Mouse (Mus musculus): ENCODE measurements around the gene Phf23. TPM values are rescaled to one million over a fixed set of nuclear protein-coding genes. Genes with fewer than 3 reads are reported as not detected.

Phf23 gene
- total and polyA plus RNA-seq, 2 experiments from 2014 or later = 27.4 to 34.2 TPM

DNA sequence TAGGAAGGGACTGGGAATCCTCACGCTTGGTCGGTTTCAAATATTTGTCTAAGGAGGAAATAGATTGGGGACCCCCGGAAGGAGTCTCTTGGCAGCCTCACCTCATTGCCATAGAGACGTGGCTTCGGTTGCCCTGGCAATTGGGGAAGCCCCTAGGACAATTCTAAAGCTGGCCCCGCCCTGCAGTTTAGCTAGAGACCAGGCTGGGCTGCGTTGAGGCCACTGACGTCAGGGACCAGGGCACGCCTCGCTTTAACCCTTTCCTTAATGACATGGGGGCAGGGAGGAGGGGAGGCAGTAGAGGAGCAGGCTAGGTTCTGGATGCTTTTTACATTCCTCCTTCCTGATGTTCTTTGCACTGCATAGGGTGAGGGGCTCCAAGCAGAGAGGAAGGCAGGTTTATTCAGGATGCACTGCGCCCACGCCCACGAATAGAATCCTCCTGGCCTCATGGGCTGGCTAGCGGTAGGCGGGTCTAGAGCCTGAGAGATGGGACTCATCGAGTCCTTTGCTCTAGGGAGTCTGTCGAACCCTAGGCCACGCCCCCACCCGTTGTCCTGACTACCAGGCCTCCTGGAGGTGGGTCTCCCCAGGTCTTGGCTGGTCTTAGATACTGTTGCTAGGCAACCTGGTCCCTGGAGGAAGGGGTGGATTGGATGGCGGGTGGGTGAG lies 33.7 kb downstream of the Phf23 start:
- Histone ChIP-seq H3K27me3 (ENCODE audit: control insufficient read depth, insufficient read depth, low read length) (peaks cover 10% of the 10 kb centered on the region; the same call in 1 of the 2 replicates), H3K4me1 (ENCODE audit: control insufficient read depth, insufficient read depth) (peaks cover 15% of the 10 kb centered on the region; the same call in 1 of the 2 replicates), H3K4me2 (ENCODE audit: low read depth, low read length) (peak overlapping the region; percentile 60), H3K27ac (ENCODE audit: low read depth) (peak overlapping the region; percentile 56), H3K36me3 (replicated peaks; ENCODE audit: control insufficient read depth, insufficient read depth, low read length) (peaks cover 12% of the 10 kb centered on the region), H3K4me3 (ENCODE audit: low read depth, low read length) (peak overlapping the region; percentile 6), H3K9ac (replicated peaks; ENCODE audit: low read depth, low read length) (no peak overlapping the region), H3K9me3 (replicated peaks; ENCODE audit: control insufficient read depth, low read length) (no peaks in the 10 kb centered on the region)
- 3% methylated on average over 19 of the region's 20 CpGs for WGBS
- TF ChIP-seq CTCF (IDR thresholded peaks at IDR 0.05; ENCODE audit: low read depth) (no peak), EP300 (IDR thresholded peaks at IDR 0.05; ENCODE audit: low read depth) (no peak)
- peak; percentile 60 for ATAC-seq (ENCODE audit: insufficient read depth, low read depth)
- peak; percentile 63 for DNase-seq (ENCODE audit: low spot score)

GRCm38 (mm10) chr11:70029829-70030550 lies 34.4 kb downstream of the Phf23 start:
- no peak for DNase-seq (ENCODE audit: low spot score)
- peaks cover 12% of the 10 kb centered on the region for H3K36me3 ChIP-seq (replicated peaks; ENCODE audit: control insufficient read depth, insufficient read depth, low read length)
- no peak for TF ChIP-seq CTCF (IDR thresholded peaks at IDR 0.05; ENCODE audit: low read depth)
- no peak for TF ChIP-seq EP300 (IDR thresholded peaks at IDR 0.05; ENCODE audit: low read depth)
- no peaks in the 10 kb centered on the region for H3K9me3 ChIP-seq (replicated peaks; ENCODE audit: control insufficient read depth, low read length)
- 56% methylated on average over 11 of the region's 11 CpGs for WGBS
- ATAC-seq (ENCODE audit: insufficient read depth, low read depth) = no peak
- no peak overlapping the region for H3K9ac ChIP-seq (replicated peaks; ENCODE audit: low read depth, low read length)
- peaks cover 7% of the 10 kb centered on the region; the same call in 1 of the 2 replicates for H3K27me3 ChIP-seq (ENCODE audit: control insufficient read depth, insufficient read depth, low read length)
- peaks cover 14% of the 10 kb centered on the region; the same call in 1 of the 2 replicates for H3K4me1 ChIP-seq (ENCODE audit: control insufficient read depth, insufficient read depth)
- no peak overlapping the region; the same call in 1 of the 2 replicates for H3K4me3 ChIP-seq (ENCODE audit: low read depth, low read length)
- peak overlapping the region; percentile 60 for H3K4me2 ChIP-seq (ENCODE audit: low read depth, low read length)
- H3K27ac ChIP-seq (ENCODE audit: low read depth) = no peak overlapping the region

- Histone ChIP-seq H3K36me3 (replicated peaks; ENCODE audit: control insufficient read depth, insufficient read depth, low read length) (peaks cover 12% of the 10 kb centered on the region), H3K4me2 (ENCODE audit: low read depth, low read length) (no peak overlapping the region), H3K4me3 (ENCODE audit: low read depth, low read length) (no peak overlapping the region), H3K27me3 (ENCODE audit: control insufficient read depth, insufficient read depth, low read length) (peaks cover 7% of the 10 kb centered on the region; the same call in 1 of the 2 replicates), H3K9ac (replicated peaks; ENCODE audit: low read depth, low read length) (no peak overlapping the region), H3K4me1 (ENCODE audit: control insufficient read depth, insufficient read depth) (peaks cover 14% of the 10 kb centered on the region; the same call in 1 of the 2 replicates), H3K9me3 (replicated peaks; ENCODE audit: control insufficient read depth, low read length) (no peaks in the 10 kb centered on the region), H3K27ac (ENCODE audit: low read depth) (no peak overlapping the region)
- ATAC-seq (ENCODE audit: insufficient read depth, low read depth) (no peak), DNase-seq (ENCODE audit: low spot score) (no peak)
- WGBS = 91% methylated on average over 28 of the region's 28 CpGs
- TF ChIP-seq EP300 (IDR thresholded peaks at IDR 0.05; ENCODE audit: low read depth) (no peak), CTCF (IDR thresholded peaks at IDR 0.05; ENCODE audit: low read depth) (no peak)
These were observed 35.2 kb downstream of the Phf23 start for GRCm38 (mm10) chr11:70030651-70031320.

DNA sequence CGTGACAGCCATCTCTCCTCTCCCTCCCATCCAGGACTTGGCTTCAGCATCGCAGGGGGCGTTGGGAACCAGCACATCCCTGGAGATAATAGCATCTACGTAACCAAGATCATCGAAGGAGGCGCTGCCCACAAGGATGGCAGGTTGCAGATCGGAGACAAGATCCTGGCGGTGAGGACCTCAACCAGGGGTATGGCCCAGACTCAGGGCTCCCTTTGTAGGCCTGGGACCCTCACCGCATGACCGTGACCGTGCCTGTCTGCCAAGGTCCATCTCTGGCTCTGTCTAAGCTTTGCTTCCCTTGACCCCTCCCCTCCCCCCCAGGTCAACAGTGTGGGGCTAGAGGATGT lies 35.7 kb downstream of the Phf23 start:
- Histone ChIP-seq H3K36me3 (replicated peaks; ENCODE audit: control insufficient read depth, insufficient read depth, low read length) (peaks cover 12% of the 10 kb centered on the region), H3K4me1 (ENCODE audit: control insufficient read depth, insufficient read depth) (peaks cover 11% of the 10 kb centered on the region; the same call in 1 of the 2 replicates), H3K9me3 (replicated peaks; ENCODE audit: control insufficient read depth, low read length) (no peaks in the 10 kb centered on the region), H3K27ac (ENCODE audit: low read depth) (no peak overlapping the region), H3K27me3 (ENCODE audit: control insufficient read depth, insufficient read depth, low read length) (peaks cover 2% of the 10 kb centered on the region; the same call in 1 of the 2 replicates), H3K4me2 (ENCODE audit: low read depth, low read length) (no peak overlapping the region), H3K9ac (replicated peaks; ENCODE audit: low read depth, low read length) (no peak overlapping the region), H3K4me3 (ENCODE audit: low read depth, low read length) (no peak overlapping the region)
- TF ChIP-seq EP300 (IDR thresholded peaks at IDR 0.05; ENCODE audit: low read depth) (no peak), CTCF (IDR thresholded peaks at IDR 0.05; ENCODE audit: low read depth) (no peak)
- ATAC-seq (ENCODE audit: insufficient read depth, low read depth) (no peak), DNase-seq (ENCODE audit: low spot score) (no peak)
- 89% methylated on average over 11 of the region's 11 CpGs for WGBS

DNA sequence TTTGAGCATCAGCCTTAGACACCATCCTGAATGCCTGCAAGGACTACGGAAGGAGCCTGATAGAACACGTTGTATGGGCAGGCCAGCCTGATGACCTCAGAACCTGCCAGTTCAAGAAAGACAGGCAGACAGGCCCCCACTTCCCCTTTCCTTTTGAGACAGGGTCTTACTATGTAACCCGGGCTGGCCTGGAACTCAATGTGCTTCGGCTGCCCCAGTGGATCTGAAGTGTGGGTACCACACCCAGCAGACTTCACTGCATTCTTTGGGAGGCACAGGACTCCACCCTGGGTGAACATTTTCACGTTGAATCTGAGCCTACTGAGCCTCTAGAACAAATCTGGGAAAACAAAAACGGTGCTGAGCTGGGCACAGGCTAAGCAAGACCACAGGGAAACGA lies 42.6 kb downstream of the Phf23 start:
- Histone ChIP-seq H3K36me3 (replicated peaks; ENCODE audit: control insufficient read depth, insufficient read depth, low read length) (no peaks in the 10 kb centered on the region), H3K4me1 (ENCODE audit: control insufficient read depth, insufficient read depth) (no peaks in the 10 kb centered on the region), H3K4me2 (ENCODE audit: low read depth, low read length) (no peak overlapping the region), H3K4me3 (ENCODE audit: low read depth, low read length) (no peak overlapping the region), H3K9me3 (replicated peaks; ENCODE audit: control insufficient read depth, low read length) (no peaks in the 10 kb centered on the region), H3K27ac (ENCODE audit: low read depth) (no peak overlapping the region), H3K27me3 (ENCODE audit: control insufficient read depth, insufficient read depth, low read length) (no peaks in the 10 kb centered on the region), H3K9ac (replicated peaks; ENCODE audit: low read depth, low read length) (no peak overlapping the region)
- ATAC-seq (ENCODE audit: insufficient read depth, low read depth) (no peak), DNase-seq (ENCODE audit: low spot score) (no peak)
- TF ChIP-seq EP300 (IDR thresholded peaks at IDR 0.05; ENCODE audit: low read depth) (no peak), CTCF (IDR thresholded peaks at IDR 0.05; ENCODE audit: low read depth) (no peak)
- WGBS = 71% methylated on average over 7 of the region's 7 CpGs

Data from heart, postnatal 0 days (tissue).